Mouse (Mus musculus): ENCODE results near the gene 4930583I09Rik. TPM values are rescaled to one million over a fixed set of nuclear protein-coding genes. Genes with fewer than 3 reads are reported as not detected.

4930583I09Rik gene
- total and polyA plus RNA-seq, 2 experiments from 2014 or later, result not detected

DNA sequence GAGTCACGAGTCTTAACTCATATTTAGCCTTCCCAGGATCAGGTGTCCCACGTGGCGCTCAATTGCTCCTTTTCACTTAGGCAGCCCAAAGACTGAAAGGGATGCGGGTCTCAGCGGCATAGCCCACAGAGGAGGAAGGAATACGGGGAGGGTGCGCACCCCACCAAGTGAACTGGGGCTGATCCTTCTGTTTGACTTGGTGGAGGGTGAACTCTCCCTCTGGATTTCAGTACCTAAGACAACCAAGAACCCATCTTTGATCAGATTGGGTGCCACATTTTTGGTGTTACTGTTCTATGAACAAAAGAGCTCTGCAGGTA, 33.0 kb downstream of the 4930583I09Rik start:
- H3K4me1 ChIP-seq (ENCODE audit: insufficient read depth), result no peaks in the 10 kb centered on the region
- peak; percentile 23; the same call in 1 of the 2 replicates for ATAC-seq

DNA sequence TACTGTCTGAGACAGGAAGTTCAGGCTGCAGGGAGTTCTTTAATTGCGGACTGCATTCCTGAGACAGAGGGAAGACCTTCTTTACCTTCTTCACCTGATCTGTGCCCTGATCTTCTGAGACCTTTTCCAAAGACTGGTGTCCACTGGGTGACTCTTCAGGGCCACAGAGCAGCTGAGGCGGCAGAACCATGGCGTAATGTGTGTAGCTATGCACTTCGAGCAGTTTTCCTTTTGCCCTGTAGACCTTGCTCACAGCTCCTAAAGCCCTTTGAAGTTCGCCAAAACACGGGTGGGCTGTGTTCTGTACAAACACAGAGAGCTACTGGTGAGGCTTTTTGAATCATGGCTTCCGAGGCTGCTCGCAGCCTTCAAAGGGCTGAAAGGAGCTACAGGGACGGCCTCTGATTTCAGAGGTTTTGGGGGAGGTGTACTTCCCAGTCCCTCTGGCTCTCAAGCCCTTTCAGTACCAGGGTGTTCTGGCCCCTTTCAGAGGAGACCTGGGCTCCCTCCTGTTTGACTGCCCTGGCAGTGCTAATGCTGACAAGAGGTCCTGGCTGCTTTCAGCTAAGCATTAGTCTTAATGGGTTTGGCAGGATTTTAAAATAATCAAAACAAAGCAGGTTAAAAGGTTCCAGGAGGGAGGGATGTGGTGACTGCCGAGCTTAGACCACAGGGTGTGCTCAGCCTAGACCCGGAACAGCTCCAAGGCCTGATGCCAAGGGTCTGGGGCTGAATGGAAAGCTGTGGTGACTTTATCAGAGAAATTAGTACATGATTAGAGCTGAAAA, 33.5 kb downstream of the 4930583I09Rik start:
- no peak for TF ChIP-seq CTCF (IDR thresholded peaks at IDR 0.05; ENCODE audit: low read depth)
- ATAC-seq (peak; percentile 75), DNase-seq (peak; percentile 13)
- Histone ChIP-seq H3K36me3 (ENCODE audit: insufficient read depth) (no peaks in the 10 kb centered on the region), H3K4me3 (ENCODE audit: low read depth, low read length) (no peak overlapping the region), H3K9me3 (ENCODE audit: low read length) (no peaks in the 10 kb centered on the region), H3K4me1 (ENCODE audit: insufficient read depth) (no peaks in the 10 kb centered on the region), H3K4me2 (ENCODE audit: low read depth) (no peak overlapping the region), H3K9ac (no peak overlapping the region), H3K27ac (ENCODE audit: low read depth, low read length) (no peak overlapping the region), H3K27me3 (ENCODE audit: insufficient read depth, low read length) (no peaks in the 10 kb centered on the region)
- WGBS, result 26% methylated on average over 11 of the region's 11 CpGs

More for the DNA sequence above, 33.0 kb downstream of the 4930583I09Rik start:
- DNase-seq, result no peak
- Histone ChIP-seq H3K36me3 (ENCODE audit: insufficient read depth) (no peaks in the 10 kb centered on the region), H3K4me2 (ENCODE audit: low read depth) (no peak overlapping the region), H3K9me3 (ENCODE audit: low read length) (no peaks in the 10 kb centered on the region), H3K9ac (no peak overlapping the region), H3K4me3 (ENCODE audit: low read depth, low read length) (no peak overlapping the region), H3K27me3 (ENCODE audit: insufficient read depth, low read length) (no peaks in the 10 kb centered on the region), H3K27ac (ENCODE audit: low read depth, low read length) (no peak overlapping the region)
- no peak for TF ChIP-seq CTCF (IDR thresholded peaks at IDR 0.05; ENCODE audit: low read depth)
- WGBS, result 43% methylated on average over 7 of the region's 7 CpGs

DNA sequence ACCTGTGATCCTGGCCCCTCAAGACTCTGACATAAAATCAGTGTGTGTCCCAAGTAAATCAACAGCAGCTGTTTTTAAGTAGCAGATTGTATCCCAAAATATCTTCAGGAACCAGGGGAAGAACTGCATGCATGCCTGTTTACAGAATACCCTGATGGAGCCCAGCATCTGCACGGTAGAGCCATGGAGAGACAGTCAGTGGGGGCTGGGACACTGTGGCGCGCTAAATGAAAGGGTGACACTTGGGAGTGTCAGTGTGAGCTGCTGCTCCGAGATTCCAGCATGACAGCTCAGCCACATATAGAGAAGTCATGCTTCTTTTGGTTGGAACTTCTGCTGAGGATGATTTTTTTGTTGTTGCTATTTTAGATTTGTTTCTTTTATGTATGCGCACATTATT, 43.2 kb downstream of the 4930583I09Rik start:
- Histone ChIP-seq H3K4me2 (ENCODE audit: low read depth) (no peak overlapping the region), H3K36me3 (ENCODE audit: insufficient read depth) (no peaks in the 10 kb centered on the region), H3K27me3 (ENCODE audit: insufficient read depth, low read length) (no peaks in the 10 kb centered on the region), H3K4me3 (ENCODE audit: low read depth, low read length) (no peak overlapping the region), H3K27ac (ENCODE audit: low read depth, low read length) (no peak overlapping the region), H3K9ac (no peak overlapping the region), H3K4me1 (ENCODE audit: insufficient read depth) (no peaks in the 10 kb centered on the region), H3K9me3 (ENCODE audit: low read length) (no peaks in the 10 kb centered on the region)
- no peak for TF ChIP-seq CTCF (IDR thresholded peaks at IDR 0.05; ENCODE audit: low read depth)
- ATAC-seq (no peak), DNase-seq (no peak)
- 80% methylated on average over 5 of the region's 5 CpGs for WGBS

DNA sequence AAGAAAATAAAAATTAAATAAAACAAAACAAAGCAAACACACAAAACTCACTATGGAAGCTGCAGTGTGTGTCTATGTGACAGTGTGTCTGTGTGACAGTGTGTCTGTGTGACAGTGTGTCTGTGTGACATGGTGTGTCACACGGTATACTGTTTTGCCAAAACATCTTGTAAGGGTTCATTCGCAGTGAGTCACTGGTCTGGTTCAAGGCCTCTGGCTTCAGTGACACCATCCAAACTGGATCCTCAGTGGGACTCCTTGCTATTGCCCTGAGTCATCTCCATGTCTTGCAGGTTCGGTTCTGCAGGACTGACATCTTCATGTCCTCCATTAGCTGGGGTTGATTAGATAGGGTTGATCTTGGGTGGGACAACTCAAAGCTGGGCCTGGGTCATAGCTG, 43.8 kb downstream of the 4930583I09Rik start:
- TF ChIP-seq CTCF (IDR thresholded peaks at IDR 0.05; ENCODE audit: low read depth), result no peak
- H3K9me3 ChIP-seq (ENCODE audit: low read length), result no peaks in the 10 kb centered on the region
- H3K27ac ChIP-seq (ENCODE audit: low read depth, low read length), result no peak overlapping the region
- no peak for ATAC-seq
- no peak overlapping the region for H3K4me2 ChIP-seq (ENCODE audit: low read depth)
- 97% methylated on average over 3 of the region's 3 CpGs for WGBS
- no peaks in the 10 kb centered on the region for H3K27me3 ChIP-seq (ENCODE audit: insufficient read depth, low read length)
- no peak overlapping the region for H3K9ac ChIP-seq
- no peak overlapping the region for H3K4me3 ChIP-seq (ENCODE audit: low read depth, low read length)
- H3K4me1 ChIP-seq (ENCODE audit: insufficient read depth), result no peaks in the 10 kb centered on the region
- DNase-seq, result no peak
- no peaks in the 10 kb centered on the region for H3K36me3 ChIP-seq (ENCODE audit: insufficient read depth)

DNA sequence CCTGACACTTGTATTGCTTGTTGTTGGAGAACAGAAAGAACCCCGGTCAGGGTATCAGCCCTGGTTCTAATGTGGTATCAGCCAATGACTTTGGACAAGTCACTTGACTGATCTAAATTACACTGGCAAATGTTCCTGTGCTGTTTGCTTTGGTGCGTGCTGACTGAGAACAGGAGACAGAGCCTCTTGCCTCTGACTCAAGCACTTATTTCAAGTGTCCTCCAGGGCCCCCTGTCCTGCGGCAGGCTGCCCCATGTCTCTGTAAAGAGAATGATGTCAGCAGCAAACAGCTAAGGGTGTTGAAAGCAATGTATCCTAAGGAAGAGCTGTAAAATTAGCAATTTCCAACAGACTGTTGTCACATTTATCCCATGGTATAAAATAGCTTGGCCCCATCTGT, 46.7 kb downstream of the 4930583I09Rik start:
- Histone ChIP-seq H3K27me3 (ENCODE audit: insufficient read depth, low read length) (no peaks in the 10 kb centered on the region), H3K4me3 (ENCODE audit: low read depth, low read length) (no peak overlapping the region), H3K36me3 (ENCODE audit: insufficient read depth) (no peaks in the 10 kb centered on the region), H3K9ac (no peak overlapping the region), H3K4me1 (ENCODE audit: insufficient read depth) (no peaks in the 10 kb centered on the region), H3K4me2 (ENCODE audit: low read depth) (no peak overlapping the region), H3K9me3 (ENCODE audit: low read length) (no peaks in the 10 kb centered on the region), H3K27ac (ENCODE audit: low read depth, low read length) (no peak overlapping the region)
- no peak for DNase-seq
- TF ChIP-seq CTCF (IDR thresholded peaks at IDR 0.05; ENCODE audit: low read depth), result no peak
- WGBS, result 76% methylated on average over 3 of the region's 3 CpGs
- ATAC-seq, result no peak

DNA sequence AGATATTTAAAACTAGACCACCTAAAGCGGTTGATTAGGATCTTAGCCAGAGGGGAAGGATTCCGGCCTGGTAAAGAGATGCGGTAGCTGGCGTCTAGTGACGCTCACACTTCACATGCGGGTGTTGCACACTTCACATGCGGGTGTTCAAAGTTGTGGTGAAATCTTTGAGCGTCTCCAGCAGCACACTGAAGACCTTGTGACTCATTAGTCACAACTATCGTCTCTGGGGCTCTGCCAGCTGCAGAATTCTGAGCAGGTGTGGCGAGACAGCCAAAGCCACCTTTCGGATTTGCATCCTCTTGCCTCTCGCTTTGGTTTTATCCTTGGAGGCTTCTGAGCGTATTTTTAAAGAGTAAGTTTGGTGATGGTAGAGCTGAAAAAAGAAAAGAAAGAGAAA, 47.6 kb downstream of the 4930583I09Rik start:
- ATAC-seq (no peak), DNase-seq (no peak)
- no peaks in the 10 kb centered on the region for H3K27me3 ChIP-seq (ENCODE audit: insufficient read depth, low read length)
- H3K4me1 ChIP-seq (ENCODE audit: insufficient read depth), result no peaks in the 10 kb centered on the region
- H3K9ac ChIP-seq, result no peak overlapping the region
- H3K27ac ChIP-seq (ENCODE audit: low read depth, low read length), result no peak overlapping the region
- H3K4me2 ChIP-seq (ENCODE audit: low read depth), result no peak overlapping the region
- TF ChIP-seq CTCF (IDR thresholded peaks at IDR 0.05; ENCODE audit: low read depth), result no peak
- no peaks in the 10 kb centered on the region for H3K36me3 ChIP-seq (ENCODE audit: insufficient read depth)
- no peaks in the 10 kb centered on the region for H3K9me3 ChIP-seq (ENCODE audit: low read length)
- H3K4me3 ChIP-seq (ENCODE audit: low read depth, low read length), result no peak overlapping the region
- 80% methylated on average over 13 of the region's 13 CpGs for WGBS

DNA sequence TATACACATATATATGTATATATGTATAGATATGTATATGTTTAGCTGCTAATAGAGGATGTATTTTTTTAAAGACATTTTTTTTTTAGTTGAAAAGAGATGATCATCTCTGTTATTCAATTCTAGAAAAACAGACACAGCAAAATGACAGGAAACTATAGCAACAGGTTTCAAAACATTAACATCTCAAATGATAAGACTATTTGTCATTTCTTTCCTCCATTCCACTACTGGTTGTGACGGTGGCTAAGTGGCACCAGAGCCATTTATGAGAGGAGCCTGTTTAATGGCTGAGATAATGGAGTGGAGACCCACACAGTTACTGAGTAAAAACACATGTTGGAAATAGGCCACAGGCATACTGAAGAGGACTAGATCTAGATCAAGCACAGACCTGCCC, 49.9 kb downstream of the 4930583I09Rik start:
- H3K4me3 ChIP-seq (ENCODE audit: low read depth, low read length), result no peak overlapping the region
- H3K27ac ChIP-seq (ENCODE audit: low read depth, low read length), result no peak overlapping the region
- H3K27me3 ChIP-seq (ENCODE audit: insufficient read depth, low read length), result no peaks in the 10 kb centered on the region
- no peak for TF ChIP-seq CTCF (IDR thresholded peaks at IDR 0.05; ENCODE audit: low read depth)
- ATAC-seq, result no peak
- H3K4me2 ChIP-seq (ENCODE audit: low read depth), result no peak overlapping the region
- H3K9ac ChIP-seq, result no peak overlapping the region
- 38% methylated on average over 1 of the region's 1 CpGs for WGBS
- H3K4me1 ChIP-seq (ENCODE audit: insufficient read depth), result no peaks in the 10 kb centered on the region
- no peak for DNase-seq
- H3K9me3 ChIP-seq (ENCODE audit: low read length), result no peaks in the 10 kb centered on the region
- H3K36me3 ChIP-seq (ENCODE audit: insufficient read depth), result no peaks in the 10 kb centered on the region

Other genes starting within 250 kb of the 4930583I09Rik start
- gene Man2a1, start 235.3 kb downstream of the 4930583I09Rik start, total RNA-seq (2014; rRNA removed), result 11.0 and 19.9 TPM in 2 replicates
- 1.4 and 2.2 TPM in 2 replicates for gene Man2a1, start 235.3 kb downstream of the 4930583I09Rik start, polyA plus RNA-seq (2015; fragmentation: Nextera tagmentation; extraction: Ambion mirVana)